Comparison of ENCODE assay signal across 8 mouse cellular contexts in the genomic region with DNA sequence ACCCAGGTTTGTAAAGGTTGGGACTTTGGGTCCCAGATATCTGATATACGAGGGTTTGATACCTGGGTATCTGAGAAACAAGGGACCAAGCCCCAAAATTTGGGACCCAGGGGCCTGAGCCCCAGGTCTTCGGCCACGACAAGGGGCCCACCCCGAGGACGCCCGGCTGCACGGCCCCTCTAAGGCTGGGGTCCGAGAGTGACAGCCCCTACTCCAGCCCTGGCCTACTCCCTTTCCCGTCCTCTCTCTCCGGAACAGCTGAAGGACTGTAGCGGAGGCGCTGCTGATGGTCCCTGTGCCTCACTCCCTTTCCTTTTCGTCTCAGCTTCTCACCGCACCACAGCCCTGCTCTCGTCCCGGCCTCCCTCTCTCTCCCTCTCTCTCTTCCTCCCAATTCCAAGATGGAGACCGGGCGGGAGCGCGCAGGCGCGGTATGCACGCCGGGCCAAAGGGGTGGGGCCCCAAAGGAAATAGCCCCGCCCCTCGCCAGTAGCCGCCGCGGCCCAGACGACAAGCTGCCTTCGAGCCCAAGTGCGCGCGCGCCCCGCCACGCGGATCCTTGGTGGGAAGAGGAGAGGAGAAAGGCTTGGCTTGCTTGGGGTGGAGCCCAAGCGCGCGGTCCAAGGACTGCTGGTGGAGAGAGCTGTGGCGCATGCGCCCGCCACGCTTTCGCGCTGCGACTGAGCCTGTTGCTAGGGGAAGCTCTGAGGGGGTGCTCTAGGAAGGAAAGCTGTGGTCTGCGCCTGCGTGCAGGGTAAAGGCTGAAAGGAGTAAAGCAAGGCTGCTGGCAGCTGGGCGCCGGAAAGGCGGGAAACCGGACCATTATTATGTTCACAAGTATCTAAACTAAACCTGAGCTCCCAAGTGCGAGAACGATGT. TPM values are rescaled to one million over a fixed set of nuclear protein-coding genes. Genes with fewer than 3 reads are reported as not detected.
DNase-seq lines count a peak whose midpoint lies in the region; ATAC-seq and TF ChIP-seq lines count a peak whose summit lies in the region.

A gene (minus strand): TSS at position 418 of the 879 bp plus-strand sequence.

- no peaks in the 10 kb centered on the region for H3K9me3 ChIP-seq in embryonic facial prominence, embryonic 13.5 days
- no peaks in the 10 kb centered on the region for H3K9me3 ChIP-seq in limb, embryonic 13.5 days
- H3K9me3 ChIP-seq in midbrain, embryonic 16.5 days (replicated peaks; ENCODE audit: control insufficient read depth, low read length, poor library complexity, severe bottlenecking): no peaks in the 10 kb centered on the region

- H3K4me1 ChIP-seq in embryonic facial prominence, embryonic 13.5 days: peaks cover 32% of the 10 kb centered on the region
- H3K4me1 ChIP-seq in heart, adult 2 months (ENCODE audit: control insufficient read depth, insufficient read depth, low read length): peaks cover 4% of the 10 kb centered on the region
- peaks cover 28% of the 10 kb centered on the region for H3K4me1 ChIP-seq in limb, embryonic 13.5 days
- peaks cover 33% of the 10 kb centered on the region for H3K4me1 ChIP-seq in midbrain, embryonic 16.5 days (ENCODE audit: control insufficient read depth, insufficient read depth, low read length)

- WGBS in embryonic facial prominence, embryonic 13.5 days: under 1% methylated on average over 55 of the region's 56 CpGs
- WGBS in heart, adult 2 months: under 1% methylated on average over 56 of the region's 56 CpGs
- WGBS in limb, embryonic 13.5 days: under 1% methylated on average over 56 of the region's 56 CpGs
- WGBS in midbrain, embryonic 16.5 days: under 1% methylated on average over 56 of the region's 56 CpGs

- H3K4me3 ChIP-seq in embryonic facial prominence, embryonic 13.5 days: peak within 1 kb of the TSS; percentile 77
- peak within 1 kb of the TSS; percentile 94 for H3K4me3 ChIP-seq in heart, adult 2 months
- H3K4me3 ChIP-seq in limb, embryonic 13.5 days: peak within 1 kb of the TSS; percentile 88
- peak within 1 kb of the TSS; percentile 85 for H3K4me3 ChIP-seq in midbrain, embryonic 16.5 days (ENCODE audit: low read depth, low read length)

- intact Hi-C loops in heart, adult 2 months (cut with DNase I): loop anchor here (1.0 to 5.0 kb wide), 4 partner anchors 14 to 143 kb away; a partner anchor contains a TSS

- H3K4me2 ChIP-seq in embryonic facial prominence, embryonic 13.5 days: peak within 1 kb of the TSS; percentile 100
- H3K4me2 ChIP-seq in limb, embryonic 13.5 days (replicated peaks): peak within 1 kb of the TSS; percentile 100
- H3K4me2 ChIP-seq in midbrain, embryonic 16.5 days (ENCODE audit: low read length): peak within 1 kb of the TSS; percentile 77

- peak; percentile 99 for ATAC-seq in embryonic facial prominence, embryonic 13.5 days (ENCODE audit: insufficient number of reproducible peaks, insufficient read depth, low FRiP score, low TSS enrichment, low read depth)
- peak; percentile 99 for ATAC-seq in limb, embryonic 13.5 days (ENCODE audit: low FRiP score, low read depth)
- peak; percentile 98 for ATAC-seq in midbrain, embryonic 16.5 days

- peak; percentile 48; the same call in 1 of the 2 replicates for TF ChIP-seq EP300 in heart, adult 2 months (IDR thresholded peaks at IDR 0.05; ENCODE audit: insufficient read depth, low read depth, low read length)

- H3K9ac ChIP-seq in embryonic facial prominence, embryonic 13.5 days: peak within 1 kb of the TSS; percentile 93
- peak within 1 kb of the TSS; percentile 75 for H3K9ac ChIP-seq in heart, adult 2 months (ENCODE audit: low read depth, low read length)
- peak within 1 kb of the TSS; percentile 90 for H3K9ac ChIP-seq in limb, embryonic 13.5 days
- peak within 1 kb of the TSS; percentile 90 for H3K9ac ChIP-seq in midbrain, embryonic 16.5 days (ENCODE audit: low read depth, low read length)

- H3K79me2 ChIP-seq in heart, adult 2 months (replicated peaks; ENCODE audit: control insufficient read depth, insufficient read depth, low read length): peaks cover 6% of the 10 kb centered on the region

- H3K27ac ChIP-seq in embryonic facial prominence, embryonic 13.5 days: peak within 1 kb of the TSS; percentile 93
- peak within 1 kb of the TSS; percentile 92 for H3K27ac ChIP-seq in heart, adult 2 months
- peak within 1 kb of the TSS; percentile 90 for H3K27ac ChIP-seq in limb, embryonic 13.5 days
- peak within 1 kb of the TSS; percentile 97 for H3K27ac ChIP-seq in midbrain, embryonic 16.5 days (ENCODE audit: low read length)

- peak; percentile 98 for DNase-seq in 3134 (ENCODE audit: extremely low read depth, insufficient read length, low spot score)
- DNase-seq in adrenal gland, postnatal 36 days: peak; percentile 99 to 100
- DNase-seq in heart, adult 2 months: peak; percentile 98 to 99
- DNase-seq in kidney, adult 8-10 months: peak; percentile 98 to 99
- peak; percentile 96 to 97 for DNase-seq in spleen, postnatal 10 days (ENCODE audit: low spot score in 2 of 2)

- H3K36me3 ChIP-seq in embryonic facial prominence, embryonic 13.5 days: peaks cover 21% of the 10 kb centered on the region
- H3K36me3 ChIP-seq in heart, adult 2 months (ENCODE audit: control insufficient read depth, insufficient read depth, low read length): peaks cover 11% of the 10 kb centered on the region
- peaks cover 14% of the 10 kb centered on the region for H3K36me3 ChIP-seq in limb, embryonic 13.5 days
- H3K36me3 ChIP-seq in midbrain, embryonic 16.5 days (ENCODE audit: control insufficient read depth, insufficient read depth, low read length): peaks cover 6% of the 10 kb centered on the region; the same call in 1 of the 2 replicates

- no peaks in the 10 kb centered on the region for H3K27me3 ChIP-seq in embryonic facial prominence, embryonic 13.5 days
- H3K27me3 ChIP-seq in heart, adult 2 months (ENCODE audit: control insufficient read depth, insufficient read depth, low read length): no peaks in the 10 kb centered on the region
- H3K27me3 ChIP-seq in limb, embryonic 13.5 days: no peaks in the 10 kb centered on the region
- no peaks in the 10 kb centered on the region for H3K27me3 ChIP-seq in midbrain, embryonic 16.5 days (ENCODE audit: control insufficient read depth, insufficient read depth, low read depth, low read length)

- peak; percentile 18 for TF ChIP-seq CTCF in heart, adult 2 months (IDR thresholded peaks at IDR 0.05)

- TF ChIP-seq POLR2A in heart, adult 2 months (IDR thresholded peaks at IDR 0.05; ENCODE audit: insufficient read depth, low read depth, low read length): peak; percentile 98

RNA-seq across cellular contexts. Expression of the gene that starts here (rescaled TPM):
- 10 to 100 TPM; 54.9 to 81.3 TPM for total RNA-seq in adrenal gland, postnatal 36 days (2021)
- polyA plus RNA-seq in embryonic facial prominence, embryonic 13.5 days (2015; fragmentation: Nextera tagmentation; extraction: Ambion mirVana): 53.4 and 53.6 TPM in 2 replicates
- total RNA-seq in heart, adult 2 months (2021): 10 to 100 TPM; 37.4 to 39.8 TPM
- polyA plus RNA-seq in heart, adult 2 months (2012; rRNA removed): 43.1 and 44.7 TPM in 2 replicates
- polyA plus RNA-seq in limb, embryonic 13.5 days (2015; fragmentation: Nextera tagmentation; extraction: Ambion mirVana): 54.4 and 57.2 TPM in 2 replicates
- polyA plus RNA-seq in midbrain, embryonic 16.5 days (2015; fragmentation: Nextera tagmentation; extraction: Ambion mirVana): 64.8 and 66.7 TPM in 2 replicates

Comparison
In these comparisons a context has a peak if more than half of its experiments do, and no peak if none do; other contexts are left out.
1. Peak in every context shown above with its lines: DNase-seq, ATAC-seq, H3K4me3 ChIP-seq and H3K27ac ChIP-seq.